Mouse (Mus musculus) bone marrow, adult 2 months (tissue): ENCODE measurements around the gene Dock8.

Experiments
- CTCF ChIP-seq: fragments of 200-500 bp; IDR thresholded peaks from 2 replicates; pipeline ENCODE4 v1.5.1; 2011; ENCODE audit warnings: low read length, control low read depth; ENCODE audit not compliant: control insufficient read depth, insufficient read depth
- POLR2A ChIP-seq: fragments of 200-500 bp; IDR thresholded peaks from 2 replicates; pipeline ENCODE4 v1.6.1; 2011; ENCODE audit warnings: low read depth, mild to moderate bottlenecking, control low read depth, low read length, borderline replicate concordance; ENCODE audit not compliant: control insufficient read depth

GRCm38 (mm10) chr19:25206969-25207368 is 207.6 kb downstream of the Dock8 start:
- TF ChIP-seq CTCF = no peak
- TF ChIP-seq POLR2A = no peak
